ENCODE assay signal across 28 mouse cellular contexts in the genomic region with DNA sequence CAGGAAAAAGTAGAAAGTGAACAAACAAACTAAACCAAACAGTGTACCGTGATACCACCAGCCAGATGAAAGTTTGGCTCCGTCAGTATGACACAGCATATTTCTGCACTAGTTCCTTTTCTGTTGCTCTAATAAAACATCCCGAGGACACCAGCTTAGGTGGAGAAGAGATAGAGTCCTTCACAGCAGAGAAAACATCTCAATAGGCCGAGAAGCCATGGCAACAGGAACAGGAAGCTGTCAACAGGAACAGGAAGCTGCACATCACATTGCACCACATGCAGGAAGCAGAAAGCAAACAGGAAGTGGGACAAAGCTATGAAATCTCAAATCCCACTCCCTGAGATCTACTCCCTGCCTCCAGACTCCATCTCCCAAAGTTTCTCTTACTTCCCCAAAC.
DNase-seq lines count a peak whose midpoint lies in the region; ATAC-seq and TF ChIP-seq lines count a peak whose summit lies in the region.
"Had no signal": no experiment of that assay in that cellular context is flagged by ENCODE, and none has a peak within 500 bp of the region (broad histone marks: within the 10 kb centered on the region; RNA-seq: fewer than 3 reads in every experiment).

No protein-coding gene starts in this region.

- H3K4me3 ChIP-seq in lung, postnatal 0 days (ENCODE audit: low read depth, low read length): no peak overlapping the region
- H3K4me3 ChIP-seq in myocyte: no peak overlapping the region
- H3K4me3 ChIP-seq: forebrain, embryonic 15.5 days; gastrocnemius, adult 2 months; limb, embryonic 13.5 days; liver, embryonic 12.5 days; neural tube, embryonic 13.5 days had no signal

- H3K27me3 ChIP-seq in lung, postnatal 0 days (replicated peaks; ENCODE audit: insufficient read depth, low read length): no peaks in the 10 kb centered on the region
- H3K27me3 ChIP-seq in myocyte (ENCODE audit: control insufficient read depth, insufficient read depth, insufficient read length): no peaks in the 10 kb centered on the region
- H3K27me3 ChIP-seq: forebrain, embryonic 15.5 days; limb, embryonic 13.5 days; liver, embryonic 12.5 days; neural tube, embryonic 13.5 days; Patski had no signal

- no peak for TF ChIP-seq EP300 in lung, postnatal 0 days (IDR thresholded peaks at IDR 0.05)

- no peak overlapping the region for H3K27ac ChIP-seq in lung, postnatal 0 days (ENCODE audit: low read length)
- H3K27ac ChIP-seq: forebrain, embryonic 15.5 days; gastrocnemius, adult 2 months; kidney, postnatal 0 days; limb, embryonic 13.5 days; liver, embryonic 12.5 days; macrophage; neural tube, embryonic 13.5 days had no signal

- ATAC-seq in lung, postnatal 0 days: no peak
- peak; percentile 79 for ATAC-seq in granulocyte monocyte progenitor cell, adult 5-6 weeks (replicated peaks; ENCODE audit: poor library complexity, severe bottlenecking)
- ATAC-seq: CD4-positive, CD25-positive, alpha-beta regulatory T cell, adult 4 months; forebrain, embryonic 15.5 days; hindbrain, embryonic 16.5 days; liver, embryonic 12.5 days; liver, postnatal 0 days; midbrain, embryonic 16.5 days; Patski had no signal

- no peak overlapping the region for H3K9ac ChIP-seq in lung, postnatal 0 days (replicated peaks; ENCODE audit: low read depth)
- H3K9ac ChIP-seq: forebrain, embryonic 15.5 days; limb, embryonic 13.5 days; liver, embryonic 12.5 days; liver, postnatal 0 days; neural tube, embryonic 13.5 days had no signal

- DNase-seq in lung, postnatal 0 days (ENCODE audit: low spot score): peak; percentile 19
- DNase-seq in lung, adult 18-20 months: no peak
- DNase-seq in NIH3T3 (ENCODE audit: low read depth) (peak; percentile 37), liver (no peak)
- DNase-seq in right cerebral cortex, postnatal 10 days (ENCODE audit: low spot score in 2 of 2): no peak
- no peak for DNase-seq in kidney, adult 18-20 months
- DNase-seq: adrenal gland, postnatal 25 days; cerebellum, adult 18-20 months; cerebellum, postnatal 10 days; gastrocnemius, adult 2 months; heart, postnatal 14 days; kidney, adult 8-10 months; layer of hippocampus, adult 9-11 months; liver, postnatal 0 days; lung, postnatal 10 days had no signal

- WGBS in lung, postnatal 0 days: 53% methylated on average over 4 of the region's 4 CpGs

- H3K36me3 ChIP-seq in lung, postnatal 0 days (ENCODE audit: insufficient read depth, low read length): no peaks in the 10 kb centered on the region
- no peaks in the 10 kb centered on the region for H3K36me3 ChIP-seq in myocyte (ENCODE audit: control insufficient read depth, insufficient read depth)
- H3K36me3 ChIP-seq: forebrain, embryonic 15.5 days; limb, embryonic 13.5 days; liver, embryonic 12.5 days; neural tube, embryonic 13.5 days had no signal

- no peaks in the 10 kb centered on the region for H3K79me2 ChIP-seq in myocyte (ENCODE audit: control insufficient read depth, insufficient read depth)

- no peak overlapping the region for H3K4me2 ChIP-seq in lung, postnatal 0 days (replicated peaks; ENCODE audit: low read depth, low read length)
- peak overlapping the region; percentile 32 for H3K4me2 ChIP-seq in myocyte (ENCODE audit: low read depth)
- H3K4me2 ChIP-seq: forebrain, embryonic 15.5 days; limb, embryonic 13.5 days; liver, embryonic 12.5 days; midbrain, embryonic 11.5 days; neural tube, embryonic 13.5 days had no signal

- TF ChIP-seq CTCF in lung, postnatal 0 days (IDR thresholded peaks at IDR 0.05): no peak

- H3ac ChIP-seq in myocyte (ENCODE audit: control insufficient read depth, insufficient read length): no peak overlapping the region

- no peaks in the 10 kb centered on the region for H3K9me3 ChIP-seq in lung, postnatal 0 days (ENCODE audit: low read length)
- H3K9me3 ChIP-seq: forebrain, embryonic 15.5 days; limb, embryonic 13.5 days; liver, embryonic 12.5 days; neural tube, embryonic 13.5 days had no signal

- TF ChIP-seq POLR2A in myocyte (IDR thresholded peaks at IDR 0.05; ENCODE audit: insufficient read length, low read depth): no peak

- no peaks in the 10 kb centered on the region for H3K4me1 ChIP-seq in lung, postnatal 0 days (ENCODE audit: insufficient read depth, low read depth, low read length)
- H3K4me1 ChIP-seq: forebrain, embryonic 15.5 days; limb, embryonic 13.5 days; liver, embryonic 12.5 days; neural tube, embryonic 13.5 days had no signal

TF ChIP-seq in myocyte, 11 proteins besides CTCF, POLR2A, EP300 and RAD21:
- TF ChIP-seq MAX (IDR thresholded peaks at IDR 0.05; ENCODE audit: low read depth): no peak
- TF ChIP-seq REST (IDR thresholded peaks at IDR 0.05; ENCODE audit: insufficient read depth, insufficient read length): no peak
- peak; percentile 35 for TF ChIP-seq USF1 (IDR thresholded peaks at IDR 0.05; ENCODE audit: low read depth)

Comparison
In these comparisons a context has a peak if more than half of its experiments do, and no peak if none do; other contexts are left out.
1. DNase-seq: peak in lung, postnatal 0 days (single experiment) and NIH3T3 (single experiment); none in lung, adult 18-20 months (0 of 2), liver (single experiment), right cerebral cortex, postnatal 10 days (0 of 2) and kidney, adult 18-20 months (single experiment).